Comparison of ENCODE assay signal across 8 mouse cellular contexts in the genomic region with DNA sequence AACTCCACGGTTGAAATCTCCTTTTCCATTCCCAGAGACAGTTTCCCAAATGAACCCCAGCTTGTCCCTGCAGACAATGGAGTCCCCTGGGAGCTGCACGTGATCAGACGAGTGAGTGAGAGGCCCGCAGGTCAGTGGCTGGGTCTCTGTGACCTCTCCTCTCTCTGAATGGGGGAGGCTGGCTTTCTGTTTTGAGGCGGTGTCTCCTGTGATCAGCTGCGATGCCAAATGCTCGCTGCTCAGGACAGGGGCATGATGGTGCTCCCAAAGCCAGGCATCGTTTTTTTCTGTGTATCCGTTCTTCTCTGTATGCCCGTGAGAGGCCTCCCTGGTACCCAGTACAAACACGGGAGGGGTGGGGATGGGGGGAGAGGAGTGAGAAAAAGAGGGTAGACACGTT.
DNase-seq lines count a peak whose midpoint lies in the region; TF ChIP-seq lines count a peak whose summit lies in the region.

No protein-coding gene starts in this region.

- dilution Hi-C loops in CH12.LX (cut with MboI; ENCODE audit: extremely low pct_ligation_motif_present, extremely low pct_unique_long_range_greater_than_20kb, low sequenced_read_pairs) = no loop called here

- intact Hi-C loops in heart, postnatal 10 days (cut with DNase I) = no loop called here

- no peaks in the 10 kb centered on the region for H3K27me3 ChIP-seq in CH12.LX (replicated peaks)
- 0 out of 2 replicates have a peak, but pooled peaks cover 15% of the 10 kb centered on the region for H3K27me3 ChIP-seq in limb, embryonic 10.5 days (ENCODE audit: low read depth, poor library complexity, severe bottlenecking)

- WGBS in limb, embryonic 10.5 days = 18% methylated on average over 12 of the region's 12 CpGs

- TF ChIP-seq EP300 in CH12.LX (IDR thresholded peaks at IDR 0.05; ENCODE audit: low read length) = no peak

- no peak overlapping the region for H3K4me3 ChIP-seq in CH12.LX (replicated peaks in 1 of 3; ENCODE audit: low read depth in 2 of 3, low read length in 2 of 3, poor library complexity in 1 of 3)
- H3K4me3 ChIP-seq in limb, embryonic 10.5 days = peak overlapping the region; percentile 13; the same call in 1 of the 2 replicates

- peaks cover 7 to 22% of the 10 kb centered on the region in 2 experiments for H3K4me1 ChIP-seq in CH12.LX (ENCODE audit: control insufficient read depth in 1 of 2, insufficient read depth in 2 of 2)
- H3K4me1 ChIP-seq in limb, embryonic 10.5 days = peaks cover 51% of the 10 kb centered on the region

- H3K36me3 ChIP-seq in CH12.LX (replicated peaks in 1 of 2; ENCODE audit: control insufficient read depth in 1 of 2, insufficient read depth in 1 of 2, low read length in 1 of 2) = no peaks in the 10 kb centered on the region
- no peaks in the 10 kb centered on the region for H3K36me3 ChIP-seq in limb, embryonic 10.5 days

- no peak for TF ChIP-seq RAD21 in CH12.LX (IDR thresholded peaks at IDR 0.05; ENCODE audit: low read depth, low read length)

- H3K9me3 ChIP-seq in CH12.LX (replicated peaks; ENCODE audit: low read length) = no peaks in the 10 kb centered on the region
- H3K9me3 ChIP-seq in limb, embryonic 10.5 days (replicated peaks) = no peaks in the 10 kb centered on the region

- H3K27ac ChIP-seq in CH12.LX (ENCODE audit: insufficient read depth, low read depth) = no peak overlapping the region
- peak overlapping the region; percentile 80 for H3K27ac ChIP-seq in limb, embryonic 10.5 days

- DNase-seq in CH12.LX (ENCODE audit: extremely low read depth) = no peak
- DNase-seq in embryo, embryonic 11.5 days (ENCODE audit: low read depth, low spot score) = peak; percentile 63
- peak; percentile 20 to 57 for DNase-seq in heart, postnatal 10 days
- peak; percentile 61 for DNase-seq in limb, embryonic 10.5 days (ENCODE audit: low spot score)
- DNase-seq in yolk sac, embryonic 10.5 days (ENCODE audit: low spot score) = peak; percentile 60
- no peak for DNase-seq in frontal cortex, postnatal 36 days (ENCODE audit: low spot score in 2 of 2)
- no peak for DNase-seq in cerebellum, adult 9-10 months
- no peak for DNase-seq in thymus, postnatal 36 days

- H3K4me2 ChIP-seq in CH12.LX (ENCODE audit: insufficient read depth, low read depth, poor library complexity, severe bottlenecking) = no peak overlapping the region

- in situ Hi-C loops in CH12.LX (cut with MboI; ENCODE audit: low pct_ligation_motif_present, low pct_unique_long_range_greater_than_20kb, low sequenced_read_pairs) = no loop called here

- TF ChIP-seq CTCF in CH12.LX (conservative IDR thresholded peaks at IDR 0.05 in 1 of 2, IDR thresholded peaks at IDR 0.05 in 1 of 2; ENCODE audit: low read depth in 2 of 2, low read length in 2 of 2) = no peak

- TF ChIP-seq POLR2A in CH12.LX (IDR thresholded peaks at IDR 0.05; ENCODE audit: low read depth, low read length) = no peak

- H3K9ac ChIP-seq in CH12.LX (ENCODE audit: insufficient read depth, low read depth) = no peak overlapping the region

- no peaks in the 10 kb centered on the region for H3K79me2 ChIP-seq in CH12.LX (replicated peaks; ENCODE audit: control insufficient read depth, extremely low read depth, insufficient read depth, poor library complexity, severe bottlenecking)

TF ChIP-seq in CH12.LX, 34 proteins besides CTCF, POLR2A, EP300 and RAD21:
- TF ChIP-seq BHLHE40 (IDR thresholded peaks at IDR 0.05; ENCODE audit: low read depth, low read length) (peak; percentile 72), RCOR1 (conservative IDR thresholded peaks at IDR 0.05; ENCODE audit: low read depth, low read length) (no peak)

Comparison
In these comparisons a context has a peak if more than half of its experiments do, and no peak if none do; other contexts are left out.
1. DNase-seq: peak in embryo, embryonic 11.5 days (single experiment), heart, postnatal 10 days (2 of 2), limb, embryonic 10.5 days (single experiment) and yolk sac, embryonic 10.5 days (single experiment); none in CH12.LX (single experiment), frontal cortex, postnatal 36 days (0 of 2), cerebellum, adult 9-10 months (single experiment) and thymus, postnatal 36 days (0 of 2).